Mouse (Mus musculus) liver, adult 2 months (tissue): Measurements from ENCODE around the gene Olfr1009.

Source experiments
- CTCF ChIP-seq: fragments of 200-500 bp; IDR thresholded peaks from 2 replicates; pipeline ENCODE4 v1.5.1; 2011; ENCODE audit warnings: low read depth, low read length, control low read depth
- POLR2A ChIP-seq: fragments of 200-500 bp; IDR thresholded peaks from 2 replicates; pipeline ENCODE4 v1.6.1; 2011; ENCODE audit warnings: low read length, control low read depth; ENCODE audit not compliant: insufficient read depth; ENCODE audit errors: extremely low read depth

DNA sequence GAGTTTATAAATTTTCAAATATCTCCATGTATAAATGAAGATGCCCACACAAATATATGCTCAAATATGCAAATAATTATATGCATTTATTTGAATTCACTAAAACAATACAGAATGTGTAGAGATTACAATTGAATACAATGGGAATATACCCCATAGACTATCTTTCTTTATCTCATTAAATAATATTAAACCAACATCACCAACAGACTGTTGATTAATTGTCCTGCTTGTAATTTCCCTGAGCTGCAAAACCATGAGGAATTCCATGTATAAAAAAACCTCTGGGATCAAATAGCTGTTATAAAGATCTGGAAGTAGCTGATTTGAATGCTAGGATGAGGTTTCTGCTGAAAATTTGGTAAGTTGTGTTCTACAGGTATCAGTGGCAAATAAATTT, 51.6 kb downstream of the Olfr1009 start, which contains the start of gene Olfr1013:
- no peak for TF ChIP-seq POLR2A
- no peak for TF ChIP-seq CTCF
